Mouse (Mus musculus) adrenal gland, adult (tissue): ENCODE measurements at regions not wholly inside any gene's neighbourhood (a gene's known extent, or its start where the extent isn't known, plus 50 kb on each side); places are given as distances from the start of the nearest gene placed in this dataset.
"Not testable (repeated sequence)": the region's sequence is repeated elsewhere in the genome, so short reads cannot be mapped to it uniquely, and the experiment has no call there.

Experiments used
- DNase-seq, 2 experiments: peaks; one replicate each; pipeline ENCODE4 v3.0.0; 2022 to 2023; ENCODE audit warnings: low spot score in 1 of 2; ENCODE audit not compliant: inconsistent age in 2 of 2

GRCm38 (mm10) chr17:29430401-29430800, 60.2 kb upstream of the Pim1 start:
- DNase-seq: no peak

- no peak for DNase-seq
These were observed 59.7 kb upstream of the Pim1 start for GRCm38 (mm10) chr17:29430806-29431205.

DNA sequence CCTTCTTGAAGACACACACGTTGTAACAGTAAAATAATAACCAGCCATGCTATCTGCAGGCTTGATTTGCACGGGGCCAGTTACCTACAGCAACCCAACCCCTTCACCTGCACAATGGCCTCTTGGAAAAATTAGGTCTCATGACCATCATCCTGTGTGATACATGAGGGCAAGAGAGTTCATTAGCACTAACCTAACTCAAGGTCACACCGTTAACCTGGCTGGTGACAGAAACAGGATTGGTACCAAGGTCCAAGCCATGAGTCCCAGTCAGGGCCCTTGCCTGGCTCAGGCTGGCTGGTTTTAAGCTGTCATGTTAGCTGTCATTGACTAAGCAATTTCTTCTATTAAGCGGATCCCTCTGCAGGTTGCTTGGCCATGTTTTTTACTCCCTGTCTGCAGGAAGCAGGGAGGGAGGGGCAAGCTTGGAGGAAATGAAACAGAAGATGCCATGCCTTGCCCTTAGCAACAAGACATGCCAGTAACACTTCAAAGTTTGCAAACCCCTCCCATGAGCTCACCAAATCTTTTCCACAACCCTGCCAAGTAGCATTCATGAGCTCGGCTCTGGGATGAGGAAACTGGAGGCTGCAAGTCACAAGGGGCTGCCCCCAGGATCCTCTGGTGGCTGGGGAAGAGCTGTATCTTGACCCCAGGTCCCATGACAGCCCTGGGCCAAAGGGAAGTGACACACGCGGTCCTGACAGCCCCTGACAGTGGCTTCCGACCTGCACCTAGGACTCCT, 58.8 kb upstream of the Pim1 start:
- DNase-seq: peak in 1 of 2 experiments; percentile 62

GRCm38 (mm10) chr17:29432666-29433065, 57.9 kb upstream of the Pim1 start:
- no peak for DNase-seq

DNA sequence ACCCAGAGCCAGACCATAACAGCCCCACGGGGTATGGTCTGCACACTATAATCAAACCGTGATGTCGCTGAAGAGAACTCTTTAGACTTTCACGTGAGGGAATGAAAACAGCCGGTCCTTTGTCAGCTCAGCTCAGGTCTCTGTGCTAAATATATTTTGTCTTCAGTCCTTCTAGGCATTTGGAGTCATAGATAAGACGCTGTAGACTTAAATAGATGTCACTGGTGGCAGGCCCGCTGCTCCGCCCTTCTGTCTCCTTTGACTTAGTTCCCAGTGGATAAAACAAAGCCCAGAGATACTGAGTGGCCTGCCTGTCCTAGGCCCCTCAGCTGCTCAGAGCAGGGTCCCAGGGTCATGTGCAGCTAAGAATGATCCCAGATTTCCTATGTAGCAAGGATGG, 57.2 kb upstream of the Pim1 start:
- DNase-seq: no peak

DNA sequence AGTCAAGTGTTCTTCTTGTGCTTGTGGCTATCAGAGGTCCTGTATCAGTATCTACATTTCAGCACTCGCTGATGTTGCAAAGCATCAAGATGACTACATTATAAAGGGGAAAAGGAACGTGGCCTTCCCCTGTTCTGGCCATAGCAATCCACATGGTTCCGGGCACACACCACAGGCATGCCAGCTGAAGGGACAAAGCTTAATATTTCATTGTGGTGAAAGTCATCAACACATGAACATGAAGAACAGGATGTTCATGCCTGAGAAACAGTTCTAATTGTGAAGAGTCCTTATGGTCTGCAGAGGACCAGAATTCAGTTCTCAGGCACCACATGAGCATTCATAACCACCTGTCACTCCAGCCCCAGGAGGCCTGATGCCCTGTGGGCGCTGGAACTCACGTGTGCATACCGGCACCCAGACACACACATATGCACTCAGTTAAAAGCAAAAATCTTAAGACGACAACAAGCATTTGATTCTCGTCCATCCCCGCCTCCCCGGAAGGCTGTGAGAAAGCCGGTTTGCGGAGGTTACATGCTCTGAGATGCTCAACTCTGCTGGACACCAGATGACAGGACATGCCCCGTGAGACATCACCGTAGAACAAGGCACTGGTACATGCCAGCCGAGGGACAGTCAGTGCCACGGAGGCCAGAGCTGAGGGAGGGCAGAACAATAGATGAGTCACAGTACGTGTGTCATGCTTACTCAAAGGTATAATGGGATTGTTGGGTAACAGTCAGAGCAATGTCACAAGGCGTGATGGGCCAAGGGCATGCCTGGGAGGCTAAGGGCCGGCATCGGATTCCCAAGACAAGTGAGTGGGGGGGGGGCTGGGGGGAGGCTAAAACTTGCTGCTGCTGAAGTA, 56.2 kb upstream of the Pim1 start:
- peak; percentile 82 to 89 for DNase-seq

- peak in 1 of 2 experiments; percentile 38 for DNase-seq
These were observed 55.1 kb upstream of the Pim1 start for GRCm38 (mm10) chr17:29435345-29436006.

DNA sequence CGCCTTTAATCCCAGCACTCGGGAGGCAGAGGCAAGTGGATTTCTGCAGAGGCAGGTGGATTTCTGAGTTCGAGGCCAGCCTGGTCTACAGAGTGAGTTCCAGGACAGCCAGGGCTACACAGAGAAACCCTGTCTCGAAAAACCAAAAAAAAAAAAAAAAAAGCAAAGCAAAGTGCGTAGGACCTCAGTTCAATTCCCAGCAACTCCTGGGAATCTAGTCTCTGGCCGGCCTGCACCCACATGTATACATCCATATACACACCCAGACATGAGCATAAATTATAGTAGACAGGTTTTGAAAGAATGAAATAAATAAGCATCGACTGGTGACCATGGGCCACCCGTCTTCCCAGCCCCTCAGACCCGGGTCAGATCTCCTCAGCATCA, 54.1 kb upstream of the Pim1 start:
- not testable (repeated sequence) for DNase-seq

DNA sequence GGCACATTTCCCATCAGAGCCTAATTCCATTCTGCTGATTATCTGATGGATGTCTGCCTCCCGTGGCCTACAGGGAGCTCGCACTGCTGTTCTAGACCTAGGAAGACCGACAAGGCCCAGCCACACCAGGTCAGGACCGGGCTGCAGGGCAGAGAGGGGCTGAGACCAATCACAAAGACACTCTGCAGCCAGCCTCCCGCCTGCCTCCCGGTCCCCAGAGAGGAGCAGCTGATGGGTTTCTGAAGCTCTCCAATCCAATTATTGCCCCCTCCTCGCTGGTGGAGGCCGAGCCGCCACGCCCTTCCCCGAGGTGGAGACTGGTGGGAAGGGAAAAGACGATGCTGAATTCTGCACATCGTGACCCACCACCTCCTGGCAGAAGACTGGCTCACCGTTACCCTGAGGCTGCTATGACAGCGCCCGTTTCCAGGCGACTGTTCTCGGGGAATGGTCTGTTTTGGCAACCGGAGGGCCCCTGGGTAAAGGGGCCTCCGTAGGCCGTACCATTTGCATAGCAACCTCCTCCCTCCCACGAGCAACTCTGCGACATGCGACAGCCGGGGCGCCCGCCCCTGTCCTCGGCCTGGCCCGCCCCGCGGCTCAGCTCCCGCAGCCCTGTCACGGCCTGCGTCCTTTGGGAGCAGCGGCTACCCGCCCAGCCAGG, 53.5 kb upstream of the Pim1 start:
- peak; percentile 92 to 96 for DNase-seq

GRCm38 (mm10) chr17:29437535-29438324, 52.8 kb upstream of the Pim1 start:
- no peak for DNase-seq

DNA sequence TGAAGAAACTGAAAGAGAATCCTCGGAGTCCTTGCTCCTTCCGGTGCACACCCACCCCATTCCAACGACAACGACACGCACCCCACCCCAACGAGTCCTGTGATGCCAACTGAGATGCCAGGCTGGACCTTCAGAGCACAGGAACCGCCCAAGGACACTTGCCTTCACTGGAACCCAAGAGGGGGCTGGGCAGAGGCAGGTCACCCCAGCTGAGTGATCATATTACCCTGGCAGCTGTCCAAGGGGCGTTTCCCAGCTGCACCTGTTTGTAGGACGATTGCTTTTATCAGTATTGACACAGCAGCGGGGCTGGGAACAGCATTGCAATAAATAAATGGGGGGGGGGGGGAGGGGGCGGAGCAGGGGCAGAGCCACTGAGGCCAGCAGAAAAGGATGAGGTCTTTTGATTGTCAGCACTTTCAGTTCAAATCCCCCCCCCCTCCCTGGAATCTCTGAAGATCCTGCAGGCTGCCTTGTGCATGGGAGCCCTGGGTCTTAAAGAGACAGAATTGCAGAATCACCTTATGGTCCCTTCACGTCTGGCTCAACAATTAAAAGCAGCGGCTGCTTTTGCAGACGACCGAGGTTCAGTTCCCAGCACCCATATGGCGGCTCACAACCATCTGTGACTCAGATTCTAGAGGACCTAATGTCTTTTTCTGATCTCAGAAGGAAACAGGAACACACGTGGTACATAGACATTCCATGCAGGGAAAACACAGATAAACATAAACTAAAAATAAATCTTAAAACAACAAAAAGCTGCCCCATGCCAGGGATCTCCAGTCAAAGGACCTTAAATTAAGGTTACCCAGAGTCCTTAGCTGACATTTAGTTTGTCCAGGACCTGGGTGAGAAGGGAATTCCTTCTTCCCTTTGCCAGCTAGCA, 52.0 kb upstream of the Pim1 start:
- peak; percentile 88 to 90 for DNase-seq

- DNase-seq: peak; percentile 82 to 90
These were observed 50.6 kb upstream of the Pim1 start for GRCm38 (mm10) chr17:29439992-29440391.

- peak in 1 of 2 experiments; percentile 59 for DNase-seq
These were observed 50.1 kb upstream of the Pim1 start for GRCm38 (mm10) chr17:29440490-29440889.
